Mouse (Mus musculus) intestine, embryonic 16.5 days (tissue): ENCODE results near the gene Lsm2. TPM values are rescaled to one million over a fixed set of nuclear protein-coding genes. Genes with fewer than 3 reads are reported as not detected.
"Not testable (repeated sequence)": the region's sequence is repeated elsewhere in the genome, so short reads cannot be mapped to it uniquely, and the experiment has no call there.

Source experiments
- ATAC-seq: fragments of 200-750 bp; cut with Nextera tagmentation; 2 replicates; pipeline ENCODE4 v1.8.0; 2017; ENCODE audit warnings: moderate TSS enrichment, moderate library complexity
- H3K27ac ChIP-seq: fragments of 300-500 bp; sonication (generic); 2 replicates; pipeline ENCODE4 v1.5.1; 2014; ENCODE audit warnings: mild to moderate bottlenecking, low read length
- H3K27me3 ChIP-seq: fragments of 300-500 bp; sonication (generic); replicated peaks from 2 replicates; pipeline ENCODE4 v1.6.1; 2014; ENCODE audit warnings: low read length, control low read depth, mixed read lengths; ENCODE audit not compliant: control insufficient read depth, insufficient read depth
- H3K36me3 ChIP-seq: fragments of 300-500 bp; sonication (generic); 2 replicates; pipeline ENCODE4 v1.6.1; 2014; ENCODE audit warnings: low read length, control low read depth; ENCODE audit not compliant: control insufficient read depth, insufficient read depth
- H3K4me1 ChIP-seq: fragments of 300-500 bp; sonication (generic); 2 replicates; pipeline ENCODE4 v1.6.1; 2014; ENCODE audit warnings: low read length, control low read depth, mixed read lengths; ENCODE audit not compliant: control insufficient read depth, insufficient read depth
- H3K4me2 ChIP-seq: fragments of 300-500 bp; sonication (generic); 2 replicates; pipeline ENCODE4 v1.6.1; 2014; ENCODE audit warnings: low read depth, low read length, control low read depth
- H3K4me3 ChIP-seq: fragments of 300-500 bp; sonication (generic); 2 replicates; pipeline ENCODE4 v1.5.1; 2014; ENCODE audit warnings: mild to moderate bottlenecking, low read length
- H3K9ac ChIP-seq: fragments of 300-500 bp; sonication (generic); 2 replicates; pipeline ENCODE4 v1.6.1; 2014; ENCODE audit warnings: low read depth, low read length
- H3K9me3 ChIP-seq: fragments of 300-500 bp; sonication (generic); 2 replicates; pipeline ENCODE4 v1.6.1; 2016; ENCODE audit warnings: low read length, control low read depth; ENCODE audit not compliant: control insufficient read depth
- WGBS: fragments of 180-500 bp; shearing (Covaris S2); extraction: QIAGEN DNeasy Blood & Tissue Kit; methylation state at CpG from one replicate; pipeline ENCODE4 v1.1.7; 2014; 5-methylcytosine and 5-hydroxymethylcytosine counted together
- polyA plus RNA-seq: library from polyadenylated mRNA; unstranded; fragments of >200 nt; fragmentation: Nextera tagmentation; extraction: Ambion mirVana; gene quantifications from 2 replicates; pipeline ENCODE4 v1.2.1, GENCODE M21; 2015

The Lsm2 gene
- polyA plus RNA-seq, 1 experiment from 2014 or later, result 181 TPM

DNA sequence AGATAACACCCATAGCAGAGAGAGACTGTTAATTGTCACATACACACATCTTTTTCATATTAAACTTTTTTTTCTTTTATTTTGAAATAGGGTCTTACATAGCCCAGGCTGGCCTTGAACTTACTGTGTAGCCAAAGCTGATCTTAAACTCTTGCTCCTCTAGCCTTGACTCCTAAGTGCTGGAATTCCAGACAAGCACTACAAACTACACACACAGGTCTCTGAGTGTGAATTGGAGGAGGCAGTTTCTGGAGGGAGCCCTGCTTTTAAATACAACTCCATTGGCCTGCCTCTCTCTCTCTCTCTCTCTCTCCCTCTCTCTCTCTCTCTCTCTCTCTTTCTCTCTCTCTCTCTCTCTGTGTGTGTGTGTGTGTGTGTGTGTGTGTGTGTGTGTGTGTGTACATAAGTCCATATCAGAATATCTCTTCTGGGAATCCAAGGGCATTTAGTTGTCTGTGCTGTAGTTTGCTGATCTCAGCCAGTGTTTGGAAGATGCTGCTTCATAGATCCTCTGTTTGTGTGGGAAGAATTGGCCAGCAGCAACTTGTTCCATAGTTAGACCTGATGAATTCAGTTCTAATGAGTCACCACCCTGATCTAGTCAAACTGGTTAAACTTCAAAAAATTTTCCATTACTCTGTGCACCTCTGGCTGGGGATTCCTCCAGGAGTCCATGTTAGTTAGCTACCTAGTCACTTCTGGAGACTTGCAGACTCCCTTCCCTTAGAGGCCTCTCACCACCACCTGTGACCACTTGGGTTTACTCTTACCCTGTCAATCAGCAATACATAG, 20.8 kb upstream of the Lsm2 start:
- ATAC-seq, result no peak
- Histone ChIP-seq H3K4me3 (no peak overlapping the region), H3K9me3 (no peaks in the 10 kb centered on the region), H3K4me1 (peaks cover 9% of the 10 kb centered on the region), H3K4me2 (no peak overlapping the region), H3K9ac (no peak overlapping the region), H3K27ac (peak overlapping the region; percentile 18; the same call in 1 of the 2 replicates), H3K36me3 (no peaks in the 10 kb centered on the region), H3K27me3 (no peaks in the 10 kb centered on the region; the same call in 1 of the 2 replicates)

DNA sequence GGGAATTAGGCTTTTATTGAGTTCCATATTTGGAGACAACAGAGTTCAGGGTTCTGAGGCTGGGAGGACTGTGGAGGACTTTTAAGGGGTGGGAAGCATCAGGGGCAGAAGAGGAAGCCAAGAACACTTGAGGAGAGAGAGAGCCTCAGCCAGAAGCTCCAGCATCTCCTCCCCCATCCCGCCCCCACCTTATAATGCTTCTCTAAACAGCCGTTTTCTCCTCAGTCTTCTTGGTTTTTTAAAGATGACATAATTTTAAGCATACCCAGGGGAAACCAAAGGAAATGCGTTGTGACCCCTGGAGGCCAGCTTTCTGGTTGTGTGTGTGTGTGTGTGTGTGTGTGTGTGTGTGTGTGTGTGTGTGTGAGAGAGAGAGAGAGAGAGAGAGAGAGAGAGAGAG, 19.5 kb upstream of the Lsm2 start:
- Histone ChIP-seq H3K9me3 (no peaks in the 10 kb centered on the region), H3K4me3 (no peak overlapping the region), H3K4me2 (no peak overlapping the region), H3K36me3 (no peaks in the 10 kb centered on the region), H3K9ac (no peak overlapping the region), H3K27ac (peak overlapping the region; percentile 45; the same call in 1 of the 2 replicates), H3K4me1 (peaks cover 9% of the 10 kb centered on the region), H3K27me3 (no peaks in the 10 kb centered on the region; the same call in 1 of the 2 replicates)
- 36% methylated on average over 3 of the region's 3 CpGs for WGBS
- ATAC-seq, result no peak

DNA sequence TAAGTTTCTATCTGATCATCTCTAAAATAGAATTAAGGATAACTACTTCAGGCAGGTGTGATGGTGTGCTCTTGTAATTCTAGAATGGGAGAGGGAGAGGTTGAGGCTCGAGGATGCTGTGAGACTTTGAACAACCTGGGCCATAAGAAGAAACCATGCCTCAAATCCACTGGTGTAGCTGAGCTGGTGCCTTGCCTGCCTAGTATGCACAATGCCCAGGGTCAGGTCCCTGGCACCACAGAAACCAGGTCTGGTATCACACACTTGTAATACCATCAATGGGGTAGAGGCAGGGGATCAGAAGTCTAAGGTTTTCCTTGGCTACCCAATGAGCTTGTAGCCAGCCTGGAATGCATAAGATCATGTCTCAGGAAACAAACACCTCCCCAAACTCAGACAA, 18.8 kb upstream of the Lsm2 start:
- 67% methylated on average over 1 of the region's 1 CpGs for WGBS
- no peak overlapping the region for H3K4me3 ChIP-seq
- peaks cover under 1% of the 10 kb centered on the region for H3K27me3 ChIP-seq
- H3K9ac ChIP-seq, result no peak overlapping the region
- H3K36me3 ChIP-seq, result no peaks in the 10 kb centered on the region
- ATAC-seq, result no peak
- H3K4me2 ChIP-seq, result no peak overlapping the region
- H3K9me3 ChIP-seq, result no peaks in the 10 kb centered on the region
- peaks cover 9% of the 10 kb centered on the region for H3K4me1 ChIP-seq
- H3K27ac ChIP-seq, result no peak overlapping the region

DNA sequence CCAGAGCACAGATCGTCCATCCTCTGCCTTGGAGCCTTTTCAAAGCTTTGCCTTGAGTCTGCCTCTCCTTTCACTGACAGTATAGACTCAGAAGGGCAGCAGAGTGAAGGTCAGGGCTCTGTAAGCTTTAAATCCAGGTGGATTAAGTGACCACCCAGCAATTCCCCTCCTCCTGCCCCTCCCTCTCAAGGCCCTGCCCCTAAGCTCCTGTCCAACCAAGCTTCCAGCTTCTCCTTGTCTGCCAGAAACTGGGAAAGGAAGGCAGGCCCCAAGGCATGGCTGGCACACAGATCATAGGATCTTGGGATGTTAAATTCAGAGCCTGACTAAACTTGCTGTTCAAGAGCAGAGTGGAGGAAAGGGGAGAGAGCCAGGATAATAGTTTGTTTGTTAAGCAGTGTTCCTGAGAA, 17.0 kb upstream of the Lsm2 start:
- no peak overlapping the region for H3K4me2 ChIP-seq
- 32% methylated on average over 1 of the region's 1 CpGs for WGBS
- H3K4me3 ChIP-seq, result no peak overlapping the region
- peak overlapping the region; percentile 18; the same call in 1 of the 2 replicates for H3K27ac ChIP-seq
- no peaks in the 10 kb centered on the region for H3K9me3 ChIP-seq
- H3K36me3 ChIP-seq, result no peaks in the 10 kb centered on the region
- H3K4me1 ChIP-seq, result peaks cover 9% of the 10 kb centered on the region
- no peak for ATAC-seq
- peak overlapping the region; percentile 8; the same call in 1 of the 2 replicates for H3K9ac ChIP-seq
- peaks cover 17% of the 10 kb centered on the region for H3K27me3 ChIP-seq

DNA sequence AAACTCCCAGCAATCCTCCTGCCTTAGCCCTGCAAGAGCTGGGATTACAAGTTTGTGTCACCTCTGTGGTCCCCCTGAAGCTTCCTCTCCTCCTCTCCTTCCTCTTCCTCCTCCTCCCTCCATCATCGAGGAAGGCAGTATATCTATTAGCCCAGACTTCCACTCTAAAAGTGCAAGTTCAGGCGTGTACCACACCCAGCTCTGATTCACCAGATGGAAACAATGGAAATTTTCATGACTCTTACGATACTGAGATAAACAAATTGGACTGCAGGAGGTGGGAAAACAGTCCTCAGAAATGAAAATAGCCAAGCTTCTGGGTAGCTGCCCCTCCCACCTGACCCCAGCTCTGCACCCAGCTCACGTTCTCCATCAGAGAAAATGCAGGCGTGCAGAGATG, 16.0 kb upstream of the Lsm2 start:
- Histone ChIP-seq H3K4me1 (peaks cover 6% of the 10 kb centered on the region), H3K27me3 (peaks cover 17% of the 10 kb centered on the region), H3K36me3 (no peaks in the 10 kb centered on the region), H3K9ac (no peak overlapping the region), H3K4me2 (no peak overlapping the region), H3K27ac (no peak overlapping the region), H3K9me3 (no peaks in the 10 kb centered on the region), H3K4me3 (no peak overlapping the region)
- no peak for ATAC-seq
- 62% methylated on average over 5 of the region's 5 CpGs for WGBS

DNA sequence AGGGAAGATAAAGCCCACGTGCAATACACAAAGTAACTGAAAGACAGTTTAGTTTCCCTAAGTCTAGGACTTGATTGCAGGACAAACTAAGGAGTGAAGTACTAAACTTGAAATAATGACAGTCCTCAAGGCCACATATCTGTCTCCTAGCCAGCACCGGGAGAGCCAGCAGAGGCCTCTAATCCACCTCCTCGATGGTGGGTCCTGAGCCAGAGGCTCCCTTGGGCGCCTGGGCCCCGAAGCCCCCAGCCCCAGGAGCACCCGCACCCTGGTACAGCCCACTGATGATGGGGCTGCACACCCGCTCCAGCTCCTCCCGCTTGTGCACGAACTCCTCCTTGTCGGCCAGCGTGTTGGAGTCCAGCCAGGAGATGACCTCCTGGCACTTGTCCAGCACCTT, 11.8 kb upstream of the Lsm2 start, which contains the start of gene Gm20481:
TSS of gene Gm20481 (plus strand) at position 91 of the 400 bp plus-strand sequence.
- H3K9me3 ChIP-seq, H3K4me1 ChIP-seq, H3K36me3 ChIP-seq, H3K4me3 ChIP-seq, H3K27ac ChIP-seq, ATAC-seq, H3K9ac ChIP-seq, H3K4me2 ChIP-seq: not testable (repeated sequence)
- 55% methylated on average over 6 of the region's 11 CpGs for WGBS
- peaks cover 17% of the 10 kb centered on the region for H3K27me3 ChIP-seq

DNA sequence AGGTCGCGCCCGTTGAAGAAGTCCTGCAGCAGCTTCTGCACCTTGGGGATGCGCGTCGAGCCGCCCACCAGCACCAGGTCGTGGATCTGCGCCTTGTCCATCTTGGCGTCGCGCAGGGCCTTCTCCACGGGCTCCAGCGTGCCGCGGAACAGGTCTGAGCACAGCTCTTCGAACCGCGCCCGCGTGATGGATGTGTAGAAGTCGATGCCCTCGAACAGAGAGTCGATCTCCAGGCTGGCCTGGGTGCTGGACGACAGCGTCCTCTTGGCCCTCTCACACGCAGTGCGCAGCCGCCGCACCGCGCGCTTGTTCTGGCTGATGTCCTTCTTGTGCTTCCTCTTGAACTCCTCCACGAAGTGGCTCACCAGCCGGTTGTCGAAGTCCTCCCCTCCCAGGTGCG, 10.8 kb upstream of the Lsm2 start:
- not testable (repeated sequence) for H3K36me3 ChIP-seq, H3K27ac ChIP-seq, H3K9ac ChIP-seq, H3K4me2 ChIP-seq, H3K9me3 ChIP-seq, H3K4me3 ChIP-seq, ATAC-seq, H3K4me1 ChIP-seq
- WGBS, result 31% methylated on average over 15 of the region's 37 CpGs
- H3K27me3 ChIP-seq, result peaks cover 17% of the 10 kb centered on the region

DNA sequence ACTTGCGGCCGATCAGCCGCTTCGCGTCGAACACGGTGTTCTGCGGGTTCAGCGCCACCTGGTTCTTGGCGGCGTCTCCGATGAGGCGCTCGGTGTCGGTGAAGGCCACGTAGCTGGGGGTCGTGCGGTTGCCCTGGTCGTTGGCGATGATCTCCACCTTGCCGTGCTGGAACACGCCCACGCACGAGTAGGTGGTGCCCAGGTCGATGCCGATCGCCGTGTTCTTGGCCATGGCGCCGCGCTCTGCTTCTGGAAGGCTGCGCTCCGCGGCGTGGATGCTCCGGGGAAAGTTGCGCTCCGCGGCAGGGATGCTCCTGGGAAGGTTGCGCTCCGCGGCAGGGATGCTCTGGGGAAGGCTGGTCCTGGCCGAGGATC, 10.0 kb upstream of the Lsm2 start:
- WGBS, result 0% methylated on average over 16 of the region's 43 CpGs
- peak; percentile 48 for ATAC-seq

DNA sequence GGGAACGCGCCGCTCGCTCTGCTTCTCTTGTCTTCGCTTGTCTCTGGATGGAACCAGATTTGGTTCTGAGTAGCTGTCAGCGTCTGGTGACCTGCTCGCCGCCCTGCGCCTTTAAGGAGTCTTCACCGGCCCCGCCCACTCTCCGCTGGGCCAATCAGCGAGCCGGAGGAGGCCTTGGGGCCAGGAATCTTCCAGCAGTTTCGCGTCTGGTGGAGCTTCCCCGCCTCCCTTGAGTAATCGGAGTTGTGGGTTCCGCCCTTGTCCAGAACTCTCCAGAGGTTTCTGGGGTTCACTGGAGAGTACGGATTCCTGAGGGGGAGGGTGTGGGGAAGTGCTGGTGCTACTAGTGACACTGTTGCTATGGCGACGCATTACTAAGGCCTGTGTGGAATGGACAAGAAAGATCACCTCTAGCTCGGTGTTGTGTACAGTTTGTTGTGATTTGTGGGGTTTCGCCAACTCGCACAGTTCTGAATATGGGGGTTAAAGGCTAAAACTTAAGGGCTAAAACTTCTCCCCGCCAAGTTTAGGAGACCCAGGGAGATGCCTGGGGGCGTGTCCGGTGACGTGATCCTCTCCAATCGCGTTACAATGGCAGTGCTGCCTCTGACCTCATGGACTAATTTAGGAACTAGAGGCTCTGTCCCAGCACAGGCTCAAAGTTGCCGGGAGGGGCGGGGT, 9.5 kb upstream of the Lsm2 start, which contains the start of the genes Hspa1a and Hspa1l:
TSS of gene Hspa1a (minus strand) at position 88 of the 681 bp plus-strand sequence.
TSS of gene Hspa1l (plus strand) at position 635 of the 681 bp plus-strand sequence.
- 1% methylated on average over 28 of the region's 33 CpGs for WGBS
- H3K9ac ChIP-seq, result peak within 1 kb of the TSS; percentile 48
- peak; percentile 96 for ATAC-seq

More for the DNA sequence above, 10.0 kb upstream of the Lsm2 start:
- H3K4me1 ChIP-seq, H3K27ac ChIP-seq, H3K36me3 ChIP-seq, H3K9me3 ChIP-seq, H3K9ac ChIP-seq: not testable (repeated sequence)
- peaks cover 17% of the 10 kb centered on the region for H3K27me3 ChIP-seq
- peak overlapping the region; percentile 46 for H3K4me3 ChIP-seq
- peak overlapping the region; percentile 71 for H3K4me2 ChIP-seq

More for the DNA sequence above, 9.5 kb upstream of the Lsm2 start, which contains the start of the genes Hspa1a and Hspa1l:
- not testable (repeated sequence) for H3K9me3 ChIP-seq, H3K36me3 ChIP-seq, H3K4me1 ChIP-seq
- Histone ChIP-seq H3K4me2 (peak within 1 kb of the TSS; percentile 71), H3K4me3 (peak within 1 kb of the TSS; percentile 46), H3K27me3 (peaks cover 17% of the 10 kb centered on the region), H3K27ac (peak within 1 kb of the TSS; percentile 52)
